Mouse (Mus musculus) lung, postnatal 4 days (tissue): Measurements from ENCODE around the gene Fbxo27.
"Not testable (repeated sequence)": the region's sequence is repeated elsewhere in the genome, so short reads cannot be mapped to it uniquely, and the experiment has no call there.

Experiments used
- DNase-seq, 2 experiments: peaks; one replicate each; pipeline ENCODE4 v3.0.0; 2021

Fbxo27 gene

GRCm38 (mm10) chr7:28692545-28693320 lies at the start of gene Fbxo27:
TSS of gene Fbxo27 (plus strand) at chr7:28692849.
- peak; percentile 17 to 48 for DNase-seq

GRCm38 (mm10) chr7:28645366-28645765 lies 47.3 kb upstream of the Fbxo27 start:
- DNase-seq: no peak

- DNase-seq: no peak
Measured at GRCm38 (mm10) chr7:28645947-28646475, 46.6 kb upstream of the Fbxo27 start.

- DNase-seq: no peak
Measured at GRCm38 (mm10) chr7:28647016-28647415, 45.6 kb upstream of the Fbxo27 start.

GRCm38 (mm10) chr7:28651157-28651556 lies 41.5 kb upstream of the Fbxo27 start:
- no peak for DNase-seq

- DNase-seq: no peak
Measured at GRCm38 (mm10) chr7:28656430-28656829, 36.2 kb upstream of the Fbxo27 start.

- DNase-seq: peak in 1 of 2 experiments; percentile 31
Measured at GRCm38 (mm10) chr7:28665620-28666579, 26.7 kb upstream of the Fbxo27 start.

GRCm38 (mm10) chr7:28671172-28671571 lies 21.5 kb upstream of the Fbxo27 start:
- no peak for DNase-seq

GRCm38 (mm10) chr7:28672276-28672675 lies 20.4 kb upstream of the Fbxo27 start:
- DNase-seq: no peak

- DNase-seq: not testable (repeated sequence)
Measured at GRCm38 (mm10) chr7:28672786-28673185, 19.9 kb upstream of the Fbxo27 start.

- DNase-seq: no peak
Measured at GRCm38 (mm10) chr7:28674994-28675393, 17.7 kb upstream of the Fbxo27 start.

- DNase-seq: peak in 1 of 2 experiments; percentile 55
Measured at GRCm38 (mm10) chr7:28675746-28676145, 16.9 kb upstream of the Fbxo27 start.

GRCm38 (mm10) chr7:28676811-28677541 lies 15.7 kb upstream of the Fbxo27 start:
- no peak for DNase-seq

- DNase-seq: no peak
Measured at GRCm38 (mm10) chr7:28677624-28678023, 15.0 kb upstream of the Fbxo27 start.

- DNase-seq: no peak
Measured at GRCm38 (mm10) chr7:28691075-28691474, 1.6 kb upstream of the Fbxo27 start.

- peak; percentile 88 to 90 for DNase-seq
Measured at GRCm38 (mm10) chr7:28693321-28693966, 795 bp downstream of the Fbxo27 start.

GRCm38 (mm10) chr7:28694423-28694822 lies 1.8 kb downstream of the Fbxo27 start:
- DNase-seq: peak in 1 of 2 experiments; percentile 5

- DNase-seq: no peak
Measured at GRCm38 (mm10) chr7:28694966-28695511, 2.4 kb downstream of the Fbxo27 start.

GRCm38 (mm10) chr7:28697277-28697676 lies 4.6 kb downstream of the Fbxo27 start:
- DNase-seq: no peak

- DNase-seq: no peak
Measured at GRCm38 (mm10) chr7:28700269-28700668, 7.6 kb downstream of the Fbxo27 start.

GRCm38 (mm10) chr7:28701306-28701705 lies 8.7 kb downstream of the Fbxo27 start:
- not testable (repeated sequence) for DNase-seq
